ENCODE assay signal across 21 mouse cellular contexts in the genomic region with DNA sequence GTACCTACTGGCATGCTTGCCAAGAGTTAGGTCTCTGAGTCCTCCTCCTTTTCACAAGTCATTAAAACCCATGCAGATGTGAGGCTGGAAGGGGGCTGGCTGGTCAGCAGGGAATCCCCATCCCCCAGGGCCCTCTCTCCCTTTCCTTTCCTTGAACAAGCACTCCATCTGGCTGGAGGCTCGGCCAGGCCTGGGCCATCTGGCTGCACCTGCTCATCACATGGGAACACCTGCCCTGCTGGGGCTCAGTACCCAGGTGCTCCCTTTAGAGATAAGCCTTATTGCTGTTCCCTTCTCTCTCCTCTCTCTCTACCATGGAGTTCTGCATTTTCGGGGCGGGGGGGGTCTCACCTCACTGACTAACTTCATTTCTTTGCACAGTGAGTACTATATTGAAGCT. TPM values are rescaled to one million over a fixed set of nuclear protein-coding genes. Genes with fewer than 3 reads are reported as not detected.
A peak's percentile ranks its signal among the peaks of the same experiment; 100 is the strongest.
DNase-seq lines count a peak whose midpoint lies in the region; ATAC-seq and TF ChIP-seq lines count a peak whose summit lies in the region.
"Had no signal": no experiment of that assay in that cellular context is flagged by ENCODE, and none has a peak within 500 bp of the region (broad histone marks: within the 10 kb centered on the region; RNA-seq: fewer than 3 reads in every experiment).

No protein-coding gene starts in this region.

- no peaks in the 10 kb centered on the region for H3K9me3 ChIP-seq in hindbrain, embryonic 12.5 days (replicated peaks)
- no peaks in the 10 kb centered on the region for H3K9me3 ChIP-seq in hindbrain, embryonic 16.5 days (ENCODE audit: control insufficient read depth, low read length)
- H3K9me3 ChIP-seq in stomach, embryonic 16.5 days (replicated peaks; ENCODE audit: control insufficient read depth, low read length) = no peaks in the 10 kb centered on the region
- H3K9me3 ChIP-seq in stomach, postnatal 0 days (ENCODE audit: control insufficient read depth, low read length) = no peaks in the 10 kb centered on the region
- no peaks in the 10 kb centered on the region for H3K9me3 ChIP-seq in limb, embryonic 14.5 days (ENCODE audit: control insufficient read depth, low read length)

- ATAC-seq in hindbrain, embryonic 12.5 days (ENCODE audit: low FRiP score) = 0 out of 2 replicates have a peak, but pooled peaks have one; percentile 32
- no peak for ATAC-seq in hindbrain, embryonic 16.5 days
- peak; percentile 47 for ATAC-seq in stomach, embryonic 16.5 days (ENCODE audit: insufficient read depth, low FRiP score)
- no peak for ATAC-seq in stomach, postnatal 0 days (ENCODE audit: low FRiP score, low TSS enrichment)
- ATAC-seq in limb, embryonic 14.5 days (ENCODE audit: low FRiP score, low read depth) = peak; percentile 55; the same call in 1 of the 2 replicates
- ATAC-seq in megakaryocyte, adult 5-6 weeks (ENCODE audit: poor library complexity, severe bottlenecking) = no peak

- no peak overlapping the region for H3K4me3 ChIP-seq in hindbrain, embryonic 12.5 days
- H3K4me3 ChIP-seq in hindbrain, embryonic 16.5 days (ENCODE audit: low read length) = no peak overlapping the region
- H3K4me3 ChIP-seq in stomach, embryonic 16.5 days (replicated peaks; ENCODE audit: low read length) = no peak overlapping the region
- no peak overlapping the region for H3K4me3 ChIP-seq in stomach, postnatal 0 days (ENCODE audit: low read depth, low read length)
- no peak overlapping the region for H3K4me3 ChIP-seq in limb, embryonic 14.5 days (replicated peaks; ENCODE audit: low read length)
- H3K4me3 ChIP-seq: myocyte had no signal

- no peak for TF ChIP-seq POLR2A in limb, embryonic 14.5 days (IDR thresholded peaks at IDR 0.05; ENCODE audit: borderline replicate concordance, extremely low read depth, insufficient read depth, insufficient read length)

- DNase-seq in stomach, postnatal 0 days (ENCODE audit: low spot score) = no peak
- DNase-seq in forelimb bud, embryonic 11.5 days (ENCODE audit: low read depth, low spot score) = peak; percentile 40
- no peak for DNase-seq in limb, embryonic 14.5 days (ENCODE audit: low spot score)
- no peak for DNase-seq in adrenal gland, postnatal 10 days
- DNase-seq: adrenal gland, postnatal 25 days; cerebellum, adult 8-10 months; gastrocnemius, postnatal 36 days; heart, postnatal 14 days; kidney, postnatal 4 days; lung, adult 18-20 months; retina, postnatal 1 day; thymus, adult 18-20 months had no signal

- WGBS in hindbrain, embryonic 12.5 days = 44% methylated on average over 3 of the region's 3 CpGs
- 49% methylated on average over 3 of the region's 3 CpGs for WGBS in hindbrain, embryonic 16.5 days
- 25% methylated on average over 3 of the region's 3 CpGs for WGBS in stomach, embryonic 16.5 days
- 23% methylated on average over 3 of the region's 3 CpGs for WGBS in stomach, postnatal 0 days
- 27% methylated on average over 3 of the region's 3 CpGs for WGBS in limb, embryonic 14.5 days

- peaks cover 17% of the 10 kb centered on the region for H3K4me1 ChIP-seq in hindbrain, embryonic 12.5 days
- H3K4me1 ChIP-seq in hindbrain, embryonic 16.5 days (ENCODE audit: control insufficient read depth, insufficient read depth, low read depth, low read length) = peaks cover 6% of the 10 kb centered on the region
- H3K4me1 ChIP-seq in stomach, embryonic 16.5 days (ENCODE audit: control insufficient read depth, insufficient read depth, low read length) = 0 out of 2 replicates have a peak, but pooled peaks cover 3% of the 10 kb centered on the region
- H3K4me1 ChIP-seq in stomach, postnatal 0 days (replicated peaks; ENCODE audit: control insufficient read depth, insufficient read depth) = no peaks in the 10 kb centered on the region
- peaks cover 5% of the 10 kb centered on the region; the same call in 1 of the 2 replicates for H3K4me1 ChIP-seq in limb, embryonic 14.5 days (ENCODE audit: control insufficient read depth, insufficient read depth, low read length)

- H3K9ac ChIP-seq in hindbrain, embryonic 12.5 days = no peak overlapping the region
- no peak overlapping the region for H3K9ac ChIP-seq in hindbrain, embryonic 16.5 days (ENCODE audit: low read depth, low read length)
- H3K9ac ChIP-seq in stomach, embryonic 16.5 days (ENCODE audit: low read length) = no peak overlapping the region
- no peak overlapping the region for H3K9ac ChIP-seq in stomach, postnatal 0 days (ENCODE audit: low read length)
- no peak overlapping the region for H3K9ac ChIP-seq in limb, embryonic 14.5 days (ENCODE audit: low read depth, low read length, severe bottlenecking)

- TF ChIP-seq EP300 in stomach, postnatal 0 days (optimal IDR thresholded peaks at IDR 0.05) = no peak

- no peaks in the 10 kb centered on the region for H3K36me3 ChIP-seq in hindbrain, embryonic 12.5 days
- H3K36me3 ChIP-seq in hindbrain, embryonic 16.5 days (ENCODE audit: control insufficient read depth, insufficient read depth, low read length) = no peaks in the 10 kb centered on the region
- H3K36me3 ChIP-seq in stomach, embryonic 16.5 days (ENCODE audit: control insufficient read depth, insufficient read depth, low read length) = no peaks in the 10 kb centered on the region
- H3K36me3 ChIP-seq in stomach, postnatal 0 days (ENCODE audit: control insufficient read depth, insufficient read depth, low read length) = no peaks in the 10 kb centered on the region
- no peaks in the 10 kb centered on the region for H3K36me3 ChIP-seq in limb, embryonic 14.5 days (ENCODE audit: control insufficient read depth, insufficient read depth, low read length)

- no peak for TF ChIP-seq CTCF in stomach, postnatal 0 days (IDR thresholded peaks at IDR 0.05; ENCODE audit: low read depth)

- no peak overlapping the region for H3K27ac ChIP-seq in hindbrain, embryonic 12.5 days
- no peak overlapping the region for H3K27ac ChIP-seq in hindbrain, embryonic 16.5 days (ENCODE audit: low read depth, low read length)
- no peak overlapping the region for H3K27ac ChIP-seq in stomach, embryonic 16.5 days (ENCODE audit: low read length)
- H3K27ac ChIP-seq in stomach, postnatal 0 days (replicated peaks) = no peak overlapping the region
- H3K27ac ChIP-seq in limb, embryonic 14.5 days (replicated peaks; ENCODE audit: low read depth, low read length) = no peak overlapping the region

- H3K27me3 ChIP-seq in hindbrain, embryonic 12.5 days = peaks cover 7% of the 10 kb centered on the region; the same call in 1 of the 2 replicates
- no peaks in the 10 kb centered on the region; the same call in 1 of the 2 replicates for H3K27me3 ChIP-seq in hindbrain, embryonic 16.5 days (replicated peaks; ENCODE audit: control insufficient read depth, insufficient read depth, low read length)
- H3K27me3 ChIP-seq in stomach, embryonic 16.5 days (ENCODE audit: control insufficient read depth, insufficient read depth, low read length) = no peaks in the 10 kb centered on the region
- H3K27me3 ChIP-seq in stomach, postnatal 0 days (ENCODE audit: control insufficient read depth, insufficient read depth, low read length) = no peaks in the 10 kb centered on the region
- no peaks in the 10 kb centered on the region for H3K27me3 ChIP-seq in limb, embryonic 14.5 days (ENCODE audit: control insufficient read depth, insufficient read depth, low read length)

- H3K4me2 ChIP-seq in hindbrain, embryonic 12.5 days (replicated peaks) = no peak overlapping the region
- H3K4me2 ChIP-seq in hindbrain, embryonic 16.5 days (ENCODE audit: low read length) = no peak overlapping the region
- no peak overlapping the region for H3K4me2 ChIP-seq in stomach, embryonic 16.5 days (ENCODE audit: low read depth, low read length)
- no peak overlapping the region for H3K4me2 ChIP-seq in stomach, postnatal 0 days (replicated peaks; ENCODE audit: low read depth)
- H3K4me2 ChIP-seq in limb, embryonic 14.5 days (replicated peaks; ENCODE audit: low read depth, low read length, severe bottlenecking) = no peak overlapping the region
- H3K4me2 ChIP-seq: heart, embryonic 11.5 days had no signal

RNA-seq across cellular contexts. Expression of a gene that starts 52.2 kb away (rescaled TPM):
- 5.9 and 6.5 TPM in 2 replicates for polyA plus RNA-seq in hindbrain, embryonic 12.5 days (2016; fragmentation: Nextera tagmentation; extraction: Ambion mirVana)
- 3.1 and 3.7 TPM in 2 replicates for polyA plus RNA-seq in hindbrain, embryonic 16.5 days (2015; fragmentation: Nextera tagmentation; extraction: Ambion mirVana)
- polyA plus RNA-seq in stomach, embryonic 16.5 days (2015; fragmentation: Nextera tagmentation; extraction: Ambion mirVana) = 3.3 and 3.6 TPM in 2 replicates
- polyA plus RNA-seq in stomach, postnatal 0 days (2015; fragmentation: Nextera tagmentation; extraction: Ambion mirVana) = 2.9 and 3.9 TPM in 2 replicates
- polyA plus RNA-seq in limb, embryonic 14.5 days (2012; rRNA removed) = 1.00 and 2.6 TPM in 2 replicates
- 2.1 and 2.7 TPM in 2 replicates for polyA plus RNA-seq in limb, embryonic 14.5 days (2014; fragmentation: Nextera tagmentation; extraction: Ambion mirVana)
- total RNA-seq in megakaryocyte, adult 5-6 weeks (2015) = 5.4 and 5.7 TPM in 2 replicates
- 7.0 and 8.3 TPM in 2 replicates for total RNA-seq in megakaryocyte, adult 5-6 weeks (2017)
- 1 to 10 TPM; 3.7 to 7.0 TPM for total RNA-seq in adrenal gland, postnatal 10 days (2021)

RNA-seq across cellular contexts. Expression of a gene that starts 52.2 kb away (rescaled TPM):
- polyA plus RNA-seq in hindbrain, embryonic 12.5 days (2016; fragmentation: Nextera tagmentation; extraction: Ambion mirVana) = not detected in 2 replicates
- polyA plus RNA-seq in hindbrain, embryonic 16.5 days (2015; fragmentation: Nextera tagmentation; extraction: Ambion mirVana) = 0.80 and 0.96 TPM in 2 replicates
- 1.2 and 1.4 TPM in 2 replicates for polyA plus RNA-seq in stomach, embryonic 16.5 days (2015; fragmentation: Nextera tagmentation; extraction: Ambion mirVana)
- 0.79 and 1.3 TPM in 2 replicates for polyA plus RNA-seq in stomach, postnatal 0 days (2015; fragmentation: Nextera tagmentation; extraction: Ambion mirVana)
- 0.10 TPM in 1 of 2 replicates, not detected in the other for polyA plus RNA-seq in limb, embryonic 14.5 days (2012; rRNA removed)
- polyA plus RNA-seq in limb, embryonic 14.5 days (2014; fragmentation: Nextera tagmentation; extraction: Ambion mirVana) = 1.3 TPM in 1 of 2 replicates, not detected in the other
- total RNA-seq in megakaryocyte, adult 5-6 weeks (2015) = 0.39 and 4.2 TPM in 2 replicates
- total RNA-seq in megakaryocyte, adult 5-6 weeks (2017) = 0.81 TPM in 1 of 2 replicates, not detected in the other
- total RNA-seq in adrenal gland, postnatal 10 days (2021) = 1 to 10 TPM; 2.0 to 3.6 TPM
- total RNA-seq: gastrocnemius, postnatal 36 days; liver, adult 2 months had no signal
- polyA plus RNA-seq: kidney, embryonic 14.5 days; liver, adult 2 months; small intestine, adult 2 months had no signal

RNA-seq across cellular contexts. Expression of a gene that starts 52.5 kb away (rescaled TPM):
- 97.1 and 112 TPM in 2 replicates for polyA plus RNA-seq in hindbrain, embryonic 12.5 days (2016; fragmentation: Nextera tagmentation; extraction: Ambion mirVana)
- 76.3 and 76.8 TPM in 2 replicates for polyA plus RNA-seq in hindbrain, embryonic 16.5 days (2015; fragmentation: Nextera tagmentation; extraction: Ambion mirVana)
- 65.3 and 72.4 TPM in 2 replicates for polyA plus RNA-seq in stomach, embryonic 16.5 days (2015; fragmentation: Nextera tagmentation; extraction: Ambion mirVana)
- polyA plus RNA-seq in stomach, postnatal 0 days (2015; fragmentation: Nextera tagmentation; extraction: Ambion mirVana) = 33.3 and 36.2 TPM in 2 replicates
- polyA plus RNA-seq in limb, embryonic 14.5 days (2012; rRNA removed) = 89.0 and 93.8 TPM in 2 replicates
- polyA plus RNA-seq in limb, embryonic 14.5 days (2014; fragmentation: Nextera tagmentation; extraction: Ambion mirVana) = 59.9 and 79.9 TPM in 2 replicates
- total RNA-seq in megakaryocyte, adult 5-6 weeks (2015) = 82.8 and 84.3 TPM in 2 replicates
- 45.1 and 59.1 TPM in 2 replicates for total RNA-seq in megakaryocyte, adult 5-6 weeks (2017)
- 10 to 100 TPM; 38.5 to 60.9 TPM for total RNA-seq in adrenal gland, postnatal 10 days (2021)

Comparison
In these comparisons a context has a peak if more than half of its experiments do, and no peak if none do; other contexts are left out.
1. ATAC-seq: peak in hindbrain, embryonic 12.5 days (single experiment), stomach, embryonic 16.5 days (single experiment) and limb, embryonic 14.5 days (single experiment); none in hindbrain, embryonic 16.5 days (single experiment), stomach, postnatal 0 days (single experiment) and megakaryocyte, adult 5-6 weeks (single experiment).